Mouse (Mus musculus) adrenal gland, adult 18-20 months (tissue): ENCODE data around the gene Vsig4. TPM values are rescaled to one million over a fixed set of nuclear protein-coding genes. Genes with fewer than 3 reads are reported as not detected.
"Not testable (repeated sequence)": the region's sequence is repeated elsewhere in the genome, so short reads cannot be mapped to it uniquely, and the experiment has no call there.

Source experiments
- DNase-seq, 2 experiments: peaks; one replicate each; pipeline ENCODE4 v3.0.0; 2021 to 2022; ENCODE audit warnings: low spot score in 2 of 2
- long read RNA-seq, 2 experiments: library from polyadenylated mRNA; stranded (forward); transcript quantifications; one replicate each; pipeline ENCODE4 v2.0.0; 2021
- microRNA-seq, 2 experiments: library from miRNA; unstranded; fragments of <30 nt; microRNA quantifications; one replicate each; pipeline ENCODE4 v1.2.0; 2021; ENCODE audit warnings: borderline number of aligned reads in 2 of 2
- total RNA-seq, 2 experiments: library from RNA; stranded (reverse); gene quantifications; 1 replicate in 1 of 2; 2 replicates in 1 of 2; pipeline ENCODE4 v1.2.3; 2021

The Vsig4 gene
- total RNA-seq, result under 1 TPM in 1 of 2 experiments, not detected in 1; 0.35 TPM
- long read RNA-seq, experiment 1, result 0 reads
- long read RNA-seq, experiment 2, result 0 reads

DNA sequence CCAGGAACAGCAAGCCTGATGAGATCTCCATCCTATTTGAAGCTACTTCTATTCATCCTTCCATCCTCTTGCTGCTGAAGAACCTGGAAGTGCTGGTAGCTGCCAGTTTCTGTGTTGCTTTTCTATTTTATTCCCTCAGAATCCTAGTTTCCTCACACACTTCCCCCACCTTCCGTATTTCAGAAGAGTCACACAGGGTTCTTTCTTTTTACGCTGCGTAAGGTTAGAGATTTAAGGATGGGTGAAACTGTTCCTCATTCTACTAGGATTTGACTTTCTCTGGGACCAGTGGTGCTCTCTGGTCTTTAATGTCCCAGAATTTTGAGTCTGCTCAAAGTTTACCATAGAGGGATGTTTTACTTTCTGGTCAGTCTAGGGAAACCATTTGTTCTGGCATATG, at the start of gene Vsig4:
TSS of gene Vsig4 (minus strand) at position 101 of the 400 bp plus-strand sequence.
- DNase-seq, result no peak

DNA sequence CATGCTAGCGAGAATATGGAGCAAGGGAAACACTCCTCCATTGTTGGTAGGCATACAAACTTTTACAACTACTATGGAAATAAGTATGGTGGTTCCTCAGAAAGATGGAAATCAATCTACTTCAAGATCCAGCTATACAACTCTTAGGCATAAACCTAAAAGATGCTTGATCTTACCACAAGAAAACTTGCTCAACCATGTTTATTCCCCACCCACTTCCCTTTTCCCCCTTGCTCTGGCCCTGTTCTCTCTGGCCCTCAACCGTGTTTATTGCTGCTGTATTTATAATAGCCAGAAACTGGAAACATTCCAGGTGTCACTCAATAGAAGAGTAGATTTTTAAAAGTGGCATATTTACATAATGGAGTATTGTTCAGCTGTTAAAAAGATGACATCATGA, 45.9 kb upstream of the Vsig4 start:
- no peak for DNase-seq

DNA sequence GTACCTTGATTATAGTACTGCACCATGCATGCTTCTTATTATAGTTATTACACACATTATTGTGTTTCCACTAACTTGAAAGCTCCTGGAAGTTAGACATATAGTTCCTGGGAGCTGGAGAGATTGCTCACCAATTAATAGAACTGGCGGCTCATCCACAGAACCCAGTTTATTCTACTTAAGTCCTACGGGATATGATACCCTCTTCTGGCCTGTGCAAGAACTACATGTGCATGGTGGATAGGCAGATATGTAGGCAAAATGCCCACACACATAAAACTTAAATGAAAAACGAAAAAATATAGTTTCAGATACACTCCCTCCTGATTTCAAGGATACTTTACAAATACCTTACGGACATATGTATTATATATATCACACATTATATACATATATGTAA, 36.5 kb upstream of the Vsig4 start:
- no peak for DNase-seq

DNA sequence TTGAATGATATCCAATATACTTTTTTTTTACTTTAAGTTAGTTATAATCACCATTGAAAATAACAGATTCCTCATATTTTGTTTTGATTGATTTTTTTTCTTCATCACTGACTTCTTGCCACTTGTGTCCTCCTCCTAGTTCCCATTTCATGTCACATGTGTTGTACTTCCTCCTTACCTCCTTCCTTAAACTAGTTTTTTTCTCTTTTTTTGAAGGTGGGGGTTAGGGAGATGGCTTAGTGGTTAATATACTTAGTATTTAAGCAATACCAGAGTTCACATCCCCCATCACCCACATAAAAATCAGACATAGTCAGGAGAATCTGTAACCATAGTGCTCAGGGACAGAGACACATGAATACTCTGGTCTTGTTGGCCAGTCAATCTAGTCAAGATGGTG, 36.7 kb downstream of the Vsig4 start:
- DNase-seq, result no peak

DNA sequence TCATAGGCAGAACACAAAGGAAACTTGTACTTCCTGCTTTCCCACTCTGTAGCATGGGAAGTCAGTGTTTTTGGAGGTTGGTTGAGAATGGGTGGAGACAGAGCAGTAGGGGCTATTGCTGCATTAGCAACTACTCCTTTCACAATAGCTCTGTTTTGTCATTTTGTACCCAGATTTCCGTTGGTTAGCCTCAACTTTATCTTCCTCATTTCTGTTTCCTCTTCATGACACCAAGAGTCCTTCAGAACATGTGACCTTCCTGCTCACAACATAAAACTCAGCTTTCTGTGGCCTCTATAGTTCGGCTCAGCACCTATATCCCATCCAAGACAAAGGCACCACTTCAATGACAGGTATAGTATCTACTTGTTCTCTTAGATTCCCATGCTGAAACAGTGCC, 53.6 kb downstream of the Vsig4 start:
- no peak for DNase-seq

DNA sequence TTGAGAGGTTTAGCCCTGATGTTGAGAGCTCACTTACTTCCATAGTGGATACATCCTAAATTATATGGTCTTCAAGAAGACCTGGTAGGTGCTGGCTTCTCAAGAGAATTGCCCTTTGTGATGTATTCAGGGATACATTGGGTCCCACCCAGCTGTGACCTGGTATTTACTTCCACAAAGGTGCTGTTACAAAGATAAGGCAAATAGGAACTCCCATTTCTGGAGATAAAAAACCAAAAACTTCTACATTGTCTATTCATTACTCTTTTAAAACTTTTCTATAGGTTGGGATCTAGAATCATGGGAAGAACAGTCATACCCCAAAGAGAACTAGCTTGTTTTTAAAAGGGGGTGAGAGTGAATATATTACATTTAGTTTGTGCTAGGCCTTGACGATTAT, 54.2 kb downstream of the Vsig4 start:
- no peak for DNase-seq

DNA sequence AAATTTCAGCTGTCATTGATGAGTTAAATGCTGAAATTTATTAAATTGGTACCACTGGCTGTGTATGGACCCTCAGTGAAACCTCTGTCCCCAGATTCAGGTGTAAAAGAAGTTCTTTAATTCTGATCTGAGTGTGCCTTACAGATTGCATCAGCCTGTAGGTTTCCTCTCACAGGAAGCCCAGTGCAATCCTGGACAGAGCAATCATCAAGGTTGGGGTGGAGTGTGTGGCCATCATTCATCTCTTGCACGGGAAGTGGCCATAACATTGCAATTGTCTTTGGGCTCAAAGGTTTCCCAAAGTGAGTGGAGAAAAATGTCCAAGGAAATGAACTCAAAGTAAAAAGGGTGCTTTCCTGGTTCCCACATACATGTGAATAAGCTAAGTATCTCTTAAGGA, 57.5 kb downstream of the Vsig4 start:
- no peak for DNase-seq

DNA sequence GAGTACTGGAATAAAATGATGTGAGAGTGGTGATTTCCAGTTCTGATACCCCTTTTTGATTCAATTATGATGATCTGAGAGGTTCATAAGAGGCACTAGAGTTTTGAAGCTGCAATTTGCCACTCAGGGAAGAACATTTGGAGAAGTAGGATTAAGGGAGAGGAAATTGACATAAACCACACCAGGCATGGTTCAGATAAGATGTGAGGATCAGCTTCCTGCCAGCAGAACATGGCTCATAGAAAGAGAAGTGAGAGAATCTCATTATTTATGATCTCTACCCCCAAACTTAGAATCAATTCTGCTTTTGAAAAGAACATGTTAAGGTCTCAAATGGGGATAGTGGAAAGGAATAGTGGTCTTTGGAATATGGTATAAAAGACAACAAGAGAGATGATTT, 66.2 kb downstream of the Vsig4 start:
- DNase-seq, result no peak

DNA sequence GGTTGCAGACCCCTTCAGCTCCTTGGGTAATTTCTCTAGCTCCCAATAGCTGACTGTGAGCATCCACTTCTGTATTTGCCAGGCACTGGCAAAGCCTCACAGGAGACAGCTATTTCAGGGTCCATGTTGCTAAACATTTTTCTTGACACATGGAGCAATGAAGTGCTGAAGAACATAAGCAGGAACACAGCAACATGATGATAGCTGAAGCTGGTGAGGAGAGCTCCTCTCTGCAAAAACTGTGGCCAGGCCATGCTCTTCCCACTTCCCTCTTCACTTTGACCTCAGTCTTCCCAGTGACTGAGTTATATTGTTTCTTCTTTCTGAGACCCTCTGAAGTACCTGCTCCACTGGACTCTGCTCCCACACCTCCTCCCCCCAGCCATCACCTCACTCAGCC, 67.8 kb downstream of the Vsig4 start:
- DNase-seq, result no peak

DNA sequence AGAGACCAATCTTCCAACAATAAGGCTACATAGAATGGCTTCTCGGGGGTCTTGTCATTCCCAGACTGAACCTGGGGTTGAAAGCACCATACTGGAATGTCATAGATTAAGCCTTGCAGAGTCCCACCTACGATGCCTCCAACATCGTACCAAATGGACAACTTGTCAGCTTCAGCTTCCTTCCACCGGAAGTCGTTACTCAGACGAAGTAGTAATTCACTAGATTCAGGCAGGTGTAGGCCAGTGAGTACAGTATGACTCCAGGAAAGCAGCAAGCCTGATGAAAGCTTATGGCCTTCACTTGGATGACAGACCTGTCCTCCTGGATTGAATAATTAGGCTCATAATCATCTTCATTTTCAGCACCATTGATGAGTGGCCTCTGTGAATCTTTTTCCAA, 69.0 kb downstream of the Vsig4 start:
- no peak for DNase-seq

DNA sequence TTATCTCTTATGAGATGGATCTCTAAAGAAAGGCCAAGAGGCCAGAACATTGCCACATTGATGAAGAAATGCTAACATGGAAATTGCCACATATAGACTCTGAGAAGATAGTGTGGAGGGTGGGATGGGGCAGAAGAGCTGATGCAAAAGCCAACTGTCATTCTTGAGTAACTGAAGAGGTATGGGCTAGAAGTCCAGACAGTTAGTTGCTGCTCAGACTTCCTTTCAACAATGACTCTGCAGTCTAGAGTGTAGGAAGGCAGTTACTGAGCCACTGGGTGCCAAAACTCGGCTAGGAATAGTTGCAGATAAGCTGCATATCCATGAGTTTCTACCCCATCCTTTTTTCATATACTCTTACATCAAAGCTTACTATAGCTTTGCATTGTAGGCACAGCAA, 75.2 kb downstream of the Vsig4 start:
- no peak for DNase-seq

DNA sequence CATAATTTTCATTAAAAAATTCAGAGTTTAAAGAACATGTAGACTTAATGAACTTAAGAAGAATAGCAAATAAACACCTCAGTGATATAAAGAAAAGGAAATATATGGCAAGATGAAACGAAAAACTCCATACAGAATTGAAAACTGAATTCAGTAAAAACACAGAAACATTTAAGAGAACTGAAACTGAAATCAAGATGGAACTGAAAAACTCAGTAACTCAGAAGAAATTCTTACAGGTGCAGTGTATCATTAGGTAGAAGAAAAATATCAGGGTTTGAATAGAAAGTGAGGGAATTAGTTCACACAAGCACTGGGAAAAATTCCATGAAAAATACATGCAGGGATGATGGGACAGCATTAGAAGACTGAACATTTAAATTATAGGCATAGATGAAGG, 86.4 kb downstream of the Vsig4 start:
- DNase-seq, result no peak

DNA sequence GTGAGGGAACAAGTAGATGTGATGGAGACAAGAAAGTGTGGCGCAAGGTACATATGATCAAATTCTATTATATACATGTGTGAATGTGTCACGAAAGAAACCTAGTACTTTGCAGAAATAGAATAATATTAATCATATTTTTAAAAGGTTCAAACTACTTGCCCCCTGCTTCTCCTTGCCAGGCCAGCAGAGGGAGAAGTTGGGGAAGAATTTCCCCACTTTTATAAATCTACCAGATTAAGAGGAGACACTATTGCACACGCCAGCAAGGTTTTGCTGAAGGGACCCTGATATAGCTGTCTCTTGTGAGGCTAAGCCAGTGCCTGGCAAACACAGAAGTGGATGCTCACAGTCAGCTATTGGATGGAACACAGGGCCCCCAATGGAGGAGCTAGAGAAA, 88.1 kb downstream of the Vsig4 start:
- DNase-seq, result not testable (repeated sequence)

Small RNA genes within 50 kb of the gene (microRNA-seq; reads per million reads assigned to microRNA genes)
- gene Mir223, result 103 to 159 reads per million in 2 experiments

Other genes starting within 250 kb of the Vsig4 start
- 100 to 1,000 TPM; 143 to 157 TPM for gene Msn, start 197.4 kb downstream of the Vsig4 start, total RNA-seq
- gene Heph, start 161.9 kb upstream of the Vsig4 start, total RNA-seq, result 1 to 10 TPM; 4.4 to 8.2 TPM
- under 1 TPM in 1 of 2 experiments, not detected in 1; 0.19 TPM for gene Hsf3, start 162.9 kb upstream of the Vsig4 start, total RNA-seq